Mouse (Mus musculus): ENCODE measurements around the gene Nhsl1.

The Nhsl1 gene

DNA sequence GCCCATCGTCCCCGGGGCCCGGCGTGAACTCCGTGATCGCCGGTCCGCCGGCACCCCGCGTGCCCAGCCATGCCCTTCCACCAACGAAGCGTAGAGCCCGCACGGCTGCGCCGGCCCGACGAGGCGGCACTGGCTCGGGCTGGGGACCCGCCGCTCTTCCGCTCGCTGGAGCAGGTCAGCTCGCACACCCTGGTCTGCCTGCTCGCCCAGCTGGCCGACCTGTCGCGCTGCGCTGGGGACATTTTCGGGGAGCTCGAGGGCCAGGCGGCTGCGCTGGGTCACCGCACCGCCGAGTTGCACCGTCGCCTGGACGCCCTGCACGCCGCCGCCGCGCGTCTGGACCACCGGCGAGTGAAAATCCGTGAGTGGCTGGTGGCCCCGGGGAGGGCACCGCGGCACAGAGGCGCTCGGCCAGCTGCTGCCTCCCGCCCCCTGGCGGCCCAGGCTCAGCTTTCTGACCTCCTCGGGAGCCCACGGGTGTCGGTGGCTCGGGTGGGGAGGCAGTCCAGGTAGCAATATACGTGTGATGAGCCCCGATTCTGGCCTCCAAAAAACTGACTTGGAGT, at the start of gene Nhsl1:
TSS of gene Nhsl1 (plus strand) at position 70 of the 566 bp plus-strand sequence.
- in situ Hi-C loops (cut with MboI, MseI) = no loop called here

DNA sequence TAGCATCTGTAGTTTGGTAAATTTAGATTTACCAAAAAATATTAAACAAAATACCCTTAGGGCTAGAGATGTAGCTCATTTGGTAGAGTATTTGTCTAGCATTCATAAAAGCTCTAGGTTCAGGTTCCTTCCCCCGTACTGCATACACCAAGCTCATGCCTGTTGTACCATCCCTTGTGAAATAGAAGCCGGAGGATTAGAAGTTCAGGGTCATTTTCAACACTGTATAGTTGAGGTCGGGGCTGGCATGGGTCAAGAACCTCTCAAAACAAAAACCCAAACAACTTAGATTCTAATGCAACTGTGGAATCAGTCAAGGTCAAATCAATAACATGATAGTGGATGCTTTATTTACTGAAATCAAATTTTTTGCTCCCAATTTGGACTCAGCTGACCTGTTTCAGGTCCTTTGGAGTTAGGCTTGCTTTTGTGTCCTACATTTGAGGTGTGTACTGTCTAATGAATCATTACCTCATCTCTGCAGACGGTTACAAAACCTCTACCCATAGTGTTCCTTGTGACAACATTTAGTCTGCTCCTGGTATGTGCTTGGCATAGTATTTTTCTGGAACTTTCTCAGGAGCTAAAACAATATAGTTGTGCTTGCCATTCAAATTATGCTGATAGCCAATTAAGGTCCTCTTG, 42.6 kb upstream of the Nhsl1 start:
- in situ Hi-C loops (cut with MboI, MseI) = no loop called here

DNA sequence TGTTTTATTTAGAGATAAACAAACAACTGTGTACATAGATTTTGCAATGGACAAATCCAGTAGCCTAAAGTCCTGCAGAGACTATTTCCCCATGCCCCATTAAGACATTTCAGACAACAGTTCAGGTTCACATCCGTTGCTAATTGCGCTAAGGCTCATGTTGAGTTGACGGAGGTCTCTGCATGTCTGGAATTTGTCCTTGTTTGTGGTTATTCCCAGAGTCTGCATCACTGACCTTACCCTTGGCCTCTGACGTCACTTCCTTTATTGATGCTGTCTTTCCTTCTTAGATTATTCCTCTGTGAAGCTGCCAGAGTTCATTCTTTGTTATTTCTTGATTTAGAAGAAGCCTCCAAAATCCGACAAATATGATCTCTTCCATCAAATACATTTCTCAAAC, 34.8 kb upstream of the Nhsl1 start:
- in situ Hi-C loops (cut with MboI, MseI) = no loop called here

DNA sequence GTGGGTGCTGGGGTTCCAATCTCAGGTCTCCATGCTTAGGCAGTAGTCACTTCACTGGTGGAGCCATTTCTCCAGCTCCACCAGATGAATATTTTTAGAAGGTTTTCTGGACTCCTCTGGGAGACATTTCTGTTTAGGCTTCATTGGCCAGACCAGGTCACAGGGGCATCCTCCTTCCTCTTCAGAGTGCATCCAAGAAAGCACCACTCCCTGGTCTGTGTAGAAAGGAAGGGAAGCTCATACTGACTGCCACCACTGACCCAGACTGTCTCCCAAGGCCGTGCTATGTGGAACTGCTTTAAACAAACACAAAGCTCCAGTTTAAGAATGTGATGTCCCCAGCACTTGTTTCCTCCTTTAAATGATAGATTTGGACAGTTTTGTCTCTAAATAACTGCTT, 29.3 kb upstream of the Nhsl1 start:
- in situ Hi-C loops (cut with MboI, MseI) = no loop called here

DNA sequence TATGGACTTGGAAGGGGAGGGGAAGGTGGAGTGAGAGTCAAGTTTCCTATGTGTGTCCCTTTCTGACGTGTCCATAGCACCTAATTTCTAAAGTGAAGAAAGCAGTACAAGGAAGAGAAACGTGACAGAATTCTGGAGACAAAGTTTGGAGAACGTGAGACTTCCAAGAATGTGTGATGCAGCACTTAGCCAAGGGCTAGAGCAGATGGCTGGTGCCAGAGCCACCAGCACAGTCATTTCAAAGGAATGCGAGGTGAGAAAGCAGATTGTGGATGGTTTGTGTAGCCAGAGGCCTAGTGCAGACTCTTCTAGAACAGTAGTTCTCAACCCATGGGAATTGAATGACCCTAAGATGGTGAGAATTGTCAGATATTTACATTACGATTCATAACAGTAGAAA, 13.7 kb upstream of the Nhsl1 start:
- in situ Hi-C loops (cut with MboI, MseI) = no loop called here

DNA sequence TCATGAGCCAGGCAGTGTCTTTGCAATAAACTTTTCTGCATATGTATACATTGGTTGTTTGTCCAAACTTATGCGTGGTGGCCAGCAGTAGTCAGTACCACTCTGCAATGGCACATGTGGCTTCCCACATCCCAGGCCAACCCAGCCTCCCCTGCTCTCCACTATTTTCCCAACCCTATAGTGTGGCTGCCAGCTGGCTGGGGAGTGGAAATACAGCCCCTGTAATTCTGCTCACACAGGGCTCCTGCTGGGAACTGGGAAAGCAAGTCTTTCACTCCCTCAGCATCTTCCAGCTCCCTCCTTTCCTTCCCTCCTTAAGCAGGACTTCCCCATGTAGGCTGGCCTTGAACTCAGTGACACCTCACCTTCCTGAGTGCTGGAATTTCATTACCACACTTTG, 3.7 kb upstream of the Nhsl1 start:
- in situ Hi-C loops (cut with MboI, MseI) = no loop called here

DNA sequence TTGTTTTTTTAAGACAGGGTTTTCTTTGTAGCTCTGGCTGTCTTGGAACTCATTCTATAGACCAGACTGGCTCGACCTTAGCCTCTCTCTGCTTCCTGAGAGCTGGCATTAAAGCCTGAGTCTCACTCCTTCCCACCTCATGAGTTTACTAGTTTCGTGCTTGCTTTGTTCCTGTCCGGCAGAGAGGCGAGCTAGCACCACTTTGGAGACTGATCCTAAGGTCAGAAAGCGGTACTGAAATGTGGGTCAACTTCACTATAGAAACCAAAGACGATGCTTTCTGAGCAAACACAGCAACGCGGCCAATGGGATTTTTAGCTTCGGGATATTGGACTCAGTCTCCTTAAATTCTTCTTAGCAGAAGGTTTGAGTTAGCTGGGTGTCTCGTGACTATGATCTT, 1.3 kb upstream of the Nhsl1 start:
- in situ Hi-C loops (cut with MboI, MseI) = no loop called here

DNA sequence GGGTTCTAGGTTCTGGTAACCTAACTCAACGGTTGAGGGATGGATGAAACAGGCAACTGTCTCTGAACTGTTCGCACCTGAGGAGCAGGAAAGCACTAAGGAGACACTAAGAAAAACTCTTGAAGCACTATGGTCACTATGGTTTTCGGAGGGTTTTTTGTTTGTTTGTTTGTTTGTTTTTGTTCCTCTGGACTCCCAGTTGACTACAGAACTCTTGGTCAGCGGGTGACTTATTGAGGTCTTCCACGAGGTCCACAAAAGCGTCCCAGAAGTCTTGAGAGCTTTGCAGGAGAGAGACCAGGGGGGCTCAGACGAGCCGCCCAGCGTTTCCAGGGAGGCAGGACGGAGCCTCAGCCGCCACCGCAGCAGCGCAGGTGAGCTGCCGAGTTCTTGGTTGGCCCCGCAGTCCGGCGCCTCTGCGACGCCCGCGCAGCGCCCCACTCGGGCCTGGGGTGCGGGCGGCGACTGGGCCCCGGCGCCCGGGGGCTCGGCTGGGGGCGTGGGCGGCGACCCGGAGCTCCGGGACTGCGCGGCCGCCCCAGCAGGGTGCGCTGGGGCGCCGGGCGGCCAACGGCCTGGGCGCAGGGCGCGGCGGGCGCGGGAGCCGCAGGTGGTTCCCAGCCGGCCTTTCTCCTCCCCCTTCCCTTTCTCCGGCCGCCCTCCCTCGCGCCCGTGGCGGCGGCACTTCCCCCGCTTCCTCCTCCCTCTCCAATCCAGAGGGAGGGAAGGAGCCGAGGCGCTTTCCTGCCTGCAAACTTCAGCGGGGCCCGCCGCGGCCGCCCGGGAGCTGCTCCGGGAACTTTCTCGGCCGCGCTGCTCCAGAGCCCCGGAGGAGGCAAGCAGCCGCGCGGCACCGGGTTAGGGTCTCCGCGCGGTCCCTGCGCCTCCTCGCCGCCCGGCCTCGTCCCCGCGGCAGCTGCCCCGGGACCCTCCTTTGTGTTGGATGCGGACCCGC, 547 bp upstream of the Nhsl1 start:
- in situ Hi-C loops (cut with MboI, MseI) = no loop called here

DNA sequence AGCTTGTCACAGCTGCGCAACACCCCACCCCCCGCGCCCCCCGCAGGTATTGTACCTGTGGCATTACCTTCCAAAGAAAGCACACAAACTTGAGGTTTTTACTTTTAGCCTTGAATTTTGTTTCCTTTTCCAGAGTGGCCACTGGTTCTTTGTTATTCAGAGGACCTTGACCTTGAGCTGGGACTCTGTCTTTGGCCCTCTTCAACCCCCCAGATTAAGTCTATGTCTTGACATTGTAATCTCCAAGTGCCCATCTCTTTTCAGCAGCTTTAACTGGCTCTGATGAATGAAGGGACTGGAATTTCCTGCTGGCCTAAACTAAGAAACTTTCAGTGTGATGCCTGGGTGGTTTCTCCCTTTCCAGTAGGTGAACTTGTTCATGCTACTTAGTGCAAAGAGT, 906 bp downstream of the Nhsl1 start:
- in situ Hi-C loops (cut with MboI, MseI) = loop anchor here (5.0 kb wide), 1 partner anchor 58 kb away; no protein-coding TSS in a partner anchor

DNA sequence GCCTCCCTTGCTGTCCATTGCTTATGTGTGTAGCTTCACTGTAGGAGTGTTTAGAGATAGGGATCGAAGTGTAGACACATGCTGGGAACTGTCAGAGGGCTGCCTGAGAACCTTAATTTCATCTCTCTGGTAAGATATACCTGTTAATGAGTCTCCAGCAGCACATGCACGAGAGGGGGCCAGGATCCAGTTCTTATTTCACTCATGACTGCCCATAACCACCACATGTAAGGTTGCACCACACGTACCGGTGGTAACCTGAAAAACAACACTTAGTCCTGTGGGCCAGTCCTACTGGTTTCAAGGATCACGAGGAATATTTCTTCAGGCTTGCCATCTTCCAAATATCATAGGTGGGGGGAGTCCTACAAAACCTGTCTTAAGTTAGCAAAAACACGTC, 3.1 kb downstream of the Nhsl1 start:
- in situ Hi-C loops (cut with MboI, MseI) = loop anchor here (5.0 kb wide), 1 partner anchor 55 kb away; no protein-coding TSS in a partner anchor

DNA sequence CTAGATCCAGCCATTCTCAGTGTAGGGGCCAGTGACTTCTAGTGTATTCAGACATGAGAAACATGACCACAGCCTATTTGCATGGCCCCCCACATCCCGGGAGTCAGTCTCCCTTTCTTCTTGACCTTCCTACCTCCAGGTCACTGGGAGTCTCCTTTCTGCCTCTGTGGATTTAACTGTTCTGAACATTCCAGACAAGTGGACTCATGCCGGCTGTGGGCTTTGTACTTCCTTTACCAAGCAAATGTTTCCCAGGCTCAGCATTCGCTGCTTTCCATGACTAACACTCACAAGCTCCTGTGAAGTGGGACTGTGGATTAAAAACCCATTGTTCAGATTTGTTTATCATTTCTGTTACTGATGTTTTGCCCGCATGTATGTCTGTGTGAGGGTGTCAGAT, 4.9 kb downstream of the Nhsl1 start:
- in situ Hi-C loops (cut with MboI, MseI) = loop anchor here (5.0 kb wide), 1 partner anchor 54 kb away; no protein-coding TSS in a partner anchor

DNA sequence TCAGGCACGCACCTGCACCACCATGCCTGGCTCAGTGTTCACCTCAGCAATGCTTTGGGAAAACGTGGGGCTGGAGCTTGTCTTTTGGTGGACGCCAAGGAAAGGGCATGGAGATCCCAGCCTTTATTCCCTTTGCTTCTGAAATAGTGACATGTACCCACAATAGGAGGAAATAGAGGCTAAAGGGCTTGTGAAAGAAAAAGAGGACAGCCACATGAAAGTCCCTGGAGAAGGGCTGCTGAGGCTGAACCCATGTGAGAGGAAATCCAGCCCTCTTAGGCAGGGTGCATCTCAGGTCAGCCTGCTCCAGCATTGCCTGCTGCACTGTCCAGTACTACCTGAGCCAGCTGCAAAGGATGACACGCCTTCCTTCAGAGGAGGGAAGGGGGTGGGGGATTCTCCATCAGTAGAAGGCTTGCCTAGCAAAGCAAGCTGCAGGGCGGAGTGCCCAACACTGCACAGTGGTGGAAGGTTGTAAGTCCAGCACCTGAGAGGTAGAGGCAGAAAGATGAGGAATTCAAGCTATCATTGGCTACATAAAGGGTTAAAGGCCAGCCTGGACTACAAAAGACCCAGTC, 9.6 kb downstream of the Nhsl1 start:
- in situ Hi-C loops (cut with MboI, MseI) = no loop called here

DNA sequence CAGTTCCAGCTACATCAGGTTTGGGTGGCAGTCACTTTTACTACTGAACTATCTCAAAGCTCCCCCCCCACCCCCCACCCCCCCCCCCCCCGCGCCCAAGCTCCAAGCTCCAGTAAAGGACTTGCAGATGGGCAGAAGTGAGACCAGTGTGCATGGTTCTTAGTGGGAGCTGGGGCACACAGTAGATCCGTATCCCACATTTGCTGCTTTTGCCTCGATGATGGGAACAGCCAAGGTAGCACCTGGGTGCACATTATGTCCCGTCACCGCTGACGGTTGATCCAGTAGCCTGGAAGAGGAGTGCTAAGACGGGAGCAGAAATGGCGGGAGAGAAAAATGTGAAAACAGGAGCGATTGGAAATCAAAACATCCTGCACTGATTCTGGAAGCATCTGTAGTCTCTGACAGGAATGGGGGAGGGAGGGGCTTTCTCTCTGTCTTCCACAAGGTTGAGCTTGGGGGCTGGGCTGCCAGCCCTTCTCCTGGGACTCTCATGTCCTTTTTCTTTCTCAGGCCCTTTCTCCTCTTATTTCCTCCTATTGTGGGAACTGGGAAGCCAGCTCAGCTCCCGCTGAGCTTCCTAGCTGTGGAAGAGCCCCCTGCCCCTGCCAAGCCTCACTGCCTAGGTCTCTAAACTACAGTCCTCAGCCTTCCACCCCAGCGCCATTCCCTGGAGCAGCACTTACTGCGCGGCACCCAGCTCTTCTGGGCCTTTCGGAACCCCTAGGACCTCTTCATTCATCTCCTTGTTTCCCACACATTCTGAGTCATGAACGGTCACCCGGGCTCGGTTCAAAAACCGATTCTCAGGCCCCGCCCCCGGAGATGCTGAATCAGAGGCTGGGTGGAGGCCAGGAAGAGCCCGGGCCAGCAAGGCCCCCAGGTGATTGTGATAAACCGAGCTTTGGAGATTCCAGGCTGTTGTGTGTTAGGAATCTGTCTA, 10.6 kb downstream of the Nhsl1 start:
- in situ Hi-C loops (cut with MboI, MseI) = no loop called here

DNA sequence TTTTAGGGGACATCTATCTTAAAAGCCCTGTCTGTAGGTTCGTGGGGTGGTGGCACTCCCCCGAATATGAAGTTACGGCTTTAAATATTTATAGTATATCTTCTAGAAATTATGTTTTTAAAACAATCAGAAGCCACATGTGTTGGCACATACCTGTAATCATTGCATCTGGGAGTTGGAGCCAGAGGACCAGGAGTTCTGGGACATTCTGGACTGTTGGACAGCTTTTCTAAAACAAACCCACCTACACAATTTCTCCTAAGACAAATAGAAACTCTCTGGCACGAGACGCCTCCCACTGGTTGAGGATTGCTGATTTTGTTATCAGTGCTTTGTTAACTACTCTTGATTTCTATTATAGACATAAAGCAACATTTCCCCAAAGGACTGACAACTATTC, 11.7 kb downstream of the Nhsl1 start:
- in situ Hi-C loops (cut with MboI, MseI) = no loop called here

DNA sequence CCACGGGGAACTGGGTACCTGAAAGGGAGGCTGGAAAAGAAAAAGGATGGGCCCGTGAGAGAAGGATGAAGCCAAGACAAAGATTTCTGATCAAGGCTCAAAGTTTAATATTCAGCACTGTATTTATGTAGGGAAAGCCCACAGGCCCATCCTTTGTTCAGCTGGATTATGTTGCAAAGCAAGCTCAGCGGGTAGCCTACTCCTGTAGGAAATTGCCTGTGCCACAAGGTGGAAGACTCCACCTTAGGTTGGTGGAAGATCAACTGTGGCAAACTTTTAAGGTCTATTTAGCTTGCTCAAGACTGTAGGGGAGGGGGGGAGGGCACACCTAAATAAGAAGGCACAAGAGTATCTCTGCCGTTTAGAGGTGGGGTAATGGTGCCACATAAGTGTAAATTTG, 14.8 kb downstream of the Nhsl1 start:
- in situ Hi-C loops (cut with MboI, MseI) = no loop called here

DNA sequence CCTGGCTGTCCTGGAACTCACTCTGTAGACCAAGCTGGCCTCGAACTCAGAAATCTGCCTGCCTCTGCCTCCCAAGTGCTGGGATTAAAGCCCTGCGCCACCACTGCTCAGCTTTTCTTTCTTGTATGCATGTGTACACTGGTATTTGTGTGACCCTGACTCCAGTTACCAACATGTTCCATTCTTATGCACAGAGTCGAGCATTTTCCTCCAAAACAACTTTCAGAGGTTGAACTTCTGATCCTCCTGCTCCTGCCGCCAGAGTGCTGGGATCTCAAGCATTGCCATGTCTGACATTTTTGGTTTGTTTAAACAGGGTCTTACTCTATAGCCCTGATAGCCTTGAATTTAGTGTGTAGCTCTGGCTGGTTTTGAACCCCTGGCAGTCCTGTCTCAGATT, 15.4 kb downstream of the Nhsl1 start:
- in situ Hi-C loops (cut with MboI, MseI) = no loop called here

DNA sequence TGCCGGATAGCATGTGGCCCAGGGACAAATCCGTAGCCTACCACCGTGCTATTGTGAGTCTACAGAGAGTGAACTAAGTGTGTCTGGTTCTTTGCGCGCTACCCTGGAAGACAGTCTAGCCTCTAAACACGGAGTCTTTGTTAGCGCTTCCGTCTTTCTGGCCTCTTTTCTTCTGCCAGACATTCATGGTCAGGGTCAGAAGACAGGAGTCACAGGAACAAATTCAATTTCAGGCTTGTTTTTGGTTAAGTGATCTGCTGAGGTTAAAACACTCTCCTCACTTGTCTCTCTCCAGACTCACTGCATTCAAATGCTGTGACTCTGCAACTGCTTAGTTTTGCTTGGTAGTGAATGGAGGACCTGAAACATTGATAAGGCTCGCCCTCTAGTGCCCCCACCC, 15.9 kb downstream of the Nhsl1 start:
- in situ Hi-C loops (cut with MboI, MseI) = no loop called here

DNA sequence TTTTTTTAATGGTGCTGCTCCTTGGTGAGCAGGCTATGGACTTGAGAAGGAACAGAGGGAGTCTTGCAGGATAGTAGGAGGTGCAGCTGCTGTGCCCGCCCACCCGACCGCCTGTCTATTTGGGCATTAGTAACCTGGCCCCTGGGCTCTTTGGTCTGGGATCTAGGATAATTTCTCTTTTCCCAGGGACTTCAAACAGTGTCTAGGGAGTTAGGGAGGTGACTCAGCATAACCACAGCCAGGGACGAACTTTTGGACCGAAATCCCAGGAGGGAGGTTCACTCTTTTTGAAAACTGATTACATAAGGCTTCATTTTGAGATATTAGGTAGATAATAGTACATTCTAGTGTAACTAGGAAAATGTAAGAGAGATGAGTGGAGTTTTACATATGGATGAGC, 18.9 kb downstream of the Nhsl1 start:
- in situ Hi-C loops (cut with MboI, MseI) = no loop called here

DNA sequence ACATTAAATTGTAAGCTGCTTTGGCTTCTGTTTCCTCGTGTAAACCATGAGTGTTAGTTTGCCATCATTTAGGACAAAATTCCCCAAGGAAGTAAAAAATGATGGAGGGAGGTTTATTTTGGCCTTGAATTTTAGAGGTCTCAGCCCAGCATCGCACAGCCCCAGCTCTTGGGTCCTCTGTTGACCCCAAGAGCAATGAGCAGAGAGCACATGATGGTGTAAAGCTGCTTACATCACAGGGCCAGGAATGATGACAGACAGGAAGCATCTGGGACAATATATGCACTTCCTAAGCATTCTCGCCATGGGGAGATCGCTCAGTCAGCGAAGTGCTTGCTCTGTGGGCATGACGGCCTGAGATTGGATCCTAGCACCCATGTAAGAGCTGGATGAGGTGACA, 20.6 kb downstream of the Nhsl1 start:
- in situ Hi-C loops (cut with MboI, MseI) = no loop called here

DNA sequence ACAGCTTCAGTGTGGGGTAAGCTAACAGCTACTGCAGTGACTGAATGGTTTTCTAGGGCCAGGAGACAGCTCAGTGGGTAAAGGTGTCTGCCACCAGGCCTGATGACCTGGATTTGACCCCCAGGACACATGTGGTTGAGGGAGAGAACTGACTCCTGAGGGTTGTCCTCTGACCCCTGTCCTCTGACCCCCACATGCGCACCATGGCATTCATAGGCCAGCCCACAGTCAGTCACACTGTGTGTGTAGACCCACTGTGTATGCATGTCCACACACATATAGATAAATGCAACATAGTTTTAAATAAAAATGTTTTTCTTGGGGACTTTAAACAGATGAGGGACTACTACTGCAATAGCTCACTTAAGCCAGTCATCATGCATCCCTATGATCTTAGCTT, 22.1 kb downstream of the Nhsl1 start:
- in situ Hi-C loops (cut with MboI, MseI) = no loop called here

All from regulatory T cell (primary cell).